Mouse (Mus musculus) ES-E14 (cell line): ENCODE results near the gene Gpr155.

ENCODE experiments used
- CHD2 ChIP-seq: IDR thresholded peaks from 2 replicates; pipeline ENCODE4 v1.6.1; 2014; ENCODE audit warnings: mild to moderate bottlenecking, low read depth, low read length, inconsistent platforms
- HCFC1 ChIP-seq: IDR thresholded peaks from 2 replicates; pipeline ENCODE4 v1.6.1; 2012; ENCODE audit warnings: low read length, inconsistent platforms, borderline replicate concordance; ENCODE audit not compliant: insufficient read depth
- MAFK ChIP-seq: IDR thresholded peaks from 2 replicates; pipeline ENCODE4 v1.6.1; 2014; ENCODE audit warnings: mild to moderate bottlenecking, low read depth, low read length, inconsistent platforms; ENCODE audit not compliant: insufficient read depth
- ZC3H11A ChIP-seq: IDR thresholded peaks from 2 replicates; pipeline ENCODE4 v1.6.1; 2012; ENCODE audit warnings: low read depth, mild to moderate bottlenecking, inconsistent platforms, low read length, borderline replicate concordance
- ZNF384 ChIP-seq: IDR thresholded peaks from 2 replicates; pipeline ENCODE4 v1.6.1; 2012; ENCODE audit warnings: low read depth, low read length, inconsistent platforms

DNA sequence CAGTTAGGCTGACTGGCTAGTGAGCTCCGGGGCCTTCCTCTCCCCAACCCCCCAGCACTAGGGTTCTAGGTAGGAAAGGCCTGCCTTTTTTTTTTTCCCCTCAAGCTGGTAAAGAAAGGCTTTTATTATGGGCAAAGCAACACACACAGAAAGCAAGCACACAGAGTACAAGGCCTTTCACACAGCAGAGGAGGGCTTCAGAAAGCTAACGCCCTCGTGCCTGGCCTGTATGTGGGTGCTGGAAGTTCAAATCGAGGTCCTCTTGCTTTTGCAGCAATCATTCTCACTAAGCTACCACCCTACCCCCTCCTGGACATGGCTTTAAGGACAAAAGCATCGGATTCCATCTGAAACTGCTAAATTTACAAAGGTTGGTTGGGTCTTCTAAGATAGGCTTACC is 6.7 kb downstream of the Gpr155 start:
- TF ChIP-seq ZC3H11A = no peak
- TF ChIP-seq ZNF384 = no peak
- TF ChIP-seq MAFK = no peak
- TF ChIP-seq CHD2 = no peak
- no peak for TF ChIP-seq HCFC1
